Mouse (Mus musculus) midbrain, embryonic 16.5 days (tissue): ENCODE data around the gene Tmprss9. TPM values are rescaled to one million over a fixed set of nuclear protein-coding genes. Genes with fewer than 3 reads are reported as not detected.

Experiments used
- ATAC-seq: fragments of 200-750 bp; cut with Nextera tagmentation; 2 replicates; pipeline ENCODE4 v1.8.0; 2017; ENCODE audit warnings: moderate TSS enrichment
- H3K27ac ChIP-seq: fragments of 300-500 bp; sonication (generic); 2 replicates; pipeline ENCODE4 v1.5.1; 2014; ENCODE audit warnings: mild to moderate bottlenecking, low read length, mixed read lengths
- H3K27me3 ChIP-seq: fragments of 300-500 bp; sonication (generic); 2 replicates; pipeline ENCODE4 v1.6.1; 2014; ENCODE audit warnings: low read depth, low read length, mixed read lengths; ENCODE audit not compliant: control insufficient read depth, insufficient read depth
- H3K36me3 ChIP-seq: fragments of 300-500 bp; sonication (generic); 2 replicates; pipeline ENCODE4 v1.6.1; 2014; ENCODE audit warnings: mild to moderate bottlenecking, low read length, moderate library complexity, mixed read lengths; ENCODE audit not compliant: control insufficient read depth, insufficient read depth
- H3K4me1 ChIP-seq: fragments of 300-500 bp; sonication (generic); 2 replicates; pipeline ENCODE4 v1.6.1; 2014; ENCODE audit warnings: mild to moderate bottlenecking, low read length, mixed read lengths; ENCODE audit not compliant: control insufficient read depth, insufficient read depth
- H3K4me2 ChIP-seq: fragments of 300-500 bp; sonication (generic); 2 replicates; pipeline ENCODE4 v1.6.1; 2014; ENCODE audit warnings: mild to moderate bottlenecking, low read length, mixed read lengths
- H3K4me3 ChIP-seq: fragments of 300-500 bp; sonication (generic); 2 replicates; pipeline ENCODE4 v1.5.1; 2014; ENCODE audit warnings: low read depth, mild to moderate bottlenecking, low read length, moderate library complexity, mixed read lengths
- H3K9ac ChIP-seq: fragments of 300-500 bp; sonication (generic); 2 replicates; pipeline ENCODE4 v1.6.1; 2014; ENCODE audit warnings: low read depth, low read length, mixed read lengths
- H3K9me3 ChIP-seq: fragments of 300-500 bp; sonication (generic); replicated peaks from 2 replicates; pipeline ENCODE4 v1.6.1; 2014; ENCODE audit warnings: mild to moderate bottlenecking, low read length, mixed read lengths; ENCODE audit not compliant: control insufficient read depth, poor library complexity, severe bottlenecking
- WGBS: fragments of 180-500 bp; shearing (Covaris S2); extraction: QIAGEN DNeasy Blood & Tissue Kit; methylation state at CpG from one replicate; pipeline ENCODE4 v1.1.7; 2014; 5-methylcytosine and 5-hydroxymethylcytosine counted together
- polyA plus RNA-seq: library from polyadenylated mRNA; unstranded; fragments of >200 nt; fragmentation: Nextera tagmentation; extraction: Ambion mirVana; gene quantifications from 2 replicates; pipeline ENCODE4 v1.2.1, GENCODE M21; 2015

The Tmprss9 gene
- polyA plus RNA-seq, 1 experiment from 2014 or later = 0.10 TPM

DNA sequence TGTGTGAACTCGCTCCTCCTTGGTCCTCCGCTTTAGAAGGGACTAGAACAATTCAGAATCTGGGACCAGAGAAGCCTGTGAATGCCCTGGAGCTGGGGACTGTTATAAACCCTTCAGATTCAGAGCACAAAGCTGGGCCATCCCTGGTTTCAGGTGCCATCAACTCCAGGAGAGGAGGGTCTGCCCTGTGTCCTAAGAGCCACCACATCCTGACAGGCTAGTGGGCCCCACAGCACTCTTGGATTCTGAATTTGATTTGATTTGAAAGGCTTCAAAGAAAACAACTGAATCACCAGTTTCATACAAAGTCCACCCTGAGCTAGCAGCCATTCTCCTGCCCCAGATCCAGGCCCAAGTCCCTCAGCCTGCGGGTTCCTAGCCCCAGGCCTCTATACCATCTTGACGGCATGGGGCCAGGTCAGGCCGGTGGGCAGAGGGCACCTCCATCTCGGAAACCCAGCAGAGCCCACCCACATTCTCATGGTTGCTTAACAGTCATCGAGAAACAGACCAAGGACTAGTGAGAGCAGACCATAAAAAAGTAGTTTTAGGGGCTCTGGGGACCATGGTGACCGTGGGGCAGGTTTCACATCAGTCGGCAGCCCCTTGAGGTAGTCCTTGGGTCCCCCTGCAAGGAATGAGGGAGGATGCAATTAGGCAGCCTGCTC lies 30.8 kb downstream of the Tmprss9 start:
- 93% methylated on average over 9 of the region's 9 CpGs for WGBS
- H3K9ac ChIP-seq = no peak overlapping the region
- peaks cover 10% of the 10 kb centered on the region for H3K4me1 ChIP-seq
- H3K27ac ChIP-seq = no peak overlapping the region
- H3K36me3 ChIP-seq = peaks cover 43% of the 10 kb centered on the region
- no peaks in the 10 kb centered on the region for H3K9me3 ChIP-seq
- no peaks in the 10 kb centered on the region for H3K27me3 ChIP-seq
- H3K4me3 ChIP-seq = no peak overlapping the region
- ATAC-seq = no peak
- H3K4me2 ChIP-seq = no peak overlapping the region

DNA sequence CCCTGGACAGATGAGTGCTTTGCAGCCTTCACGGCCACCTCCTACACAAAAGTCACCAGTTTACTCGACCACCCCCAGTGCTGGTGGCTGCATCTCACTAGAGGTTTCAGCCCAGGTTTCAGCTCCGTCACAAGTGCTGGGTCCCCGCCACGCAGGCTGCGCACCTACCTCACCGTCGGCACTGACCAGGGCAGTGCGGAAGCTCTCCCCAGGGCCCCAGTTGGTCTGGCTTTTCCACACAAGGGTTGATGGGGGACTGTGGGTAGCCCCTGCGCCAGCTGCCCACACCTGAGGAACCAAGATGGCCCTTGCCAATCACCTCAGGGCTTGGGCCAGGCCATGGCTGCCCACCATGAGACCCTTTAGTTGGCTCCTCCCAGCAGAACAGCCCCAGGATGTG lies 31.6 kb downstream of the Tmprss9 start:
- no peak overlapping the region for H3K4me2 ChIP-seq
- 95% methylated on average over 10 of the region's 10 CpGs for WGBS
- H3K4me3 ChIP-seq = no peak overlapping the region
- no peaks in the 10 kb centered on the region for H3K27me3 ChIP-seq
- peaks cover 42% of the 10 kb centered on the region for H3K36me3 ChIP-seq
- peaks cover 10% of the 10 kb centered on the region for H3K4me1 ChIP-seq
- no peak overlapping the region for H3K27ac ChIP-seq
- no peaks in the 10 kb centered on the region for H3K9me3 ChIP-seq
- H3K9ac ChIP-seq = no peak overlapping the region
- no peak for ATAC-seq

DNA sequence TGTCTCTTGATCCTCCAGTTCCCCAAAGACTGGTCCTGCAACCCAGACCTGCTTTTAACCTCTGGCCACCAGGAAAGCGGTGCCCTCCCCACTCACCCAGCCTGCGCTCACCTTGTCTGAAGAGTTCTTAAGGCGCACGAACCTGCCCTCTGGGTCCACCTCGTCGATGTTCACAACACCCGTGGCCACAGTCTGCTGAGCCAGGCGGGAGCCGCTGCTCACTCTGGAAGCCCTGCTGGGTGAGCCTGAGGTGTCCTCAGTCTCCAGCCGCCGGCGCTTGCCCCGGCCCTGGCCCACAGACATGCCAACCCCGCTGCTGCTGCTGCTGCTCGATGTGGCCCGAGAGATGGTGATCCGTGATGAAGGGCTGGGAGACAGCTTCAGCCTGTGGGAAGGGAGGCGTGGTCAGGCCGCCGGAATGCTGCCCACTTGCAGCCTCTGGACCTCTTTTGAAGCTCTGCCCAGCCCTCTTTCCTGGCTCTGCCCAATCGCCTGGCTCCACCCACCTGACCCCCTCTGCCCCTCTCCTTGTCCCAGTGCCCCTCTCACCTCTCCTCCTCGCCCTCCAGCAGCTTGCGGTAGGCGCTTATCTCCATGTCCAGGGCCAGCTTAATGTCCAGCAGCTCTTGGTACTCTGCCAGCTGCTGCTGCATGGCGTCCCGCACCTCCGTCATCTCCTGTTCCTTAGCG lies 32.5 kb downstream of the Tmprss9 start:
- Histone ChIP-seq H3K36me3 (peaks cover 45% of the 10 kb centered on the region), H3K9ac (no peak overlapping the region), H3K27ac (no peak overlapping the region), H3K27me3 (no peaks in the 10 kb centered on the region), H3K4me3 (no peak overlapping the region), H3K4me1 (peaks cover 7% of the 10 kb centered on the region), H3K4me2 (no peak overlapping the region), H3K9me3 (no peaks in the 10 kb centered on the region)
- ATAC-seq = no peak
- 86% methylated on average over 28 of the region's 28 CpGs for WGBS

DNA sequence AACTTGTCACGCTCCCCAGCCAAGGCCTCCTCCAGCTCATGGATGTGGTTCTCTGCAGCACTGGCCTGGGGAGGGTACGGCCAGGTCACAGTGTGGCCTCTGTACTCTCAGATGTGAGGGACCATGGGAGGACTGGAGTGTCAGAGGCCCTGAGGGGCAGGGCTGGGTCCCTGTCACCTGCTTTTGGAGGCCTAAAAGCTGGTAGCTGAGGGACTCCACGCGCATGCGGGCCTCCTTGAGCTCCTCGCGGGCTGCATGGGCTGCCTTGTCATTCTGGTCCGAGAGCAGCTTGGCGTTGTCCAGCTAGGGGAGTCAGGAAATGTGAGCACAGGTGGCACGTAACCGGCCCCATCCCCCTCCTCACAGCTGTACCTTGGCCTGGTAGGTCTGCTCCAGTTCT lies 33.1 kb downstream of the Tmprss9 start:
- H3K27me3 ChIP-seq = no peaks in the 10 kb centered on the region
- no peak overlapping the region for H3K9ac ChIP-seq
- no peaks in the 10 kb centered on the region for H3K9me3 ChIP-seq
- H3K4me1 ChIP-seq = peaks cover 2% of the 10 kb centered on the region
- no peak overlapping the region for H3K27ac ChIP-seq
- no peak overlapping the region for H3K4me2 ChIP-seq
- WGBS = 96% methylated on average over 11 of the region's 11 CpGs
- no peak for ATAC-seq
- H3K36me3 ChIP-seq = peaks cover 50% of the 10 kb centered on the region
- H3K4me3 ChIP-seq = no peak overlapping the region

DNA sequence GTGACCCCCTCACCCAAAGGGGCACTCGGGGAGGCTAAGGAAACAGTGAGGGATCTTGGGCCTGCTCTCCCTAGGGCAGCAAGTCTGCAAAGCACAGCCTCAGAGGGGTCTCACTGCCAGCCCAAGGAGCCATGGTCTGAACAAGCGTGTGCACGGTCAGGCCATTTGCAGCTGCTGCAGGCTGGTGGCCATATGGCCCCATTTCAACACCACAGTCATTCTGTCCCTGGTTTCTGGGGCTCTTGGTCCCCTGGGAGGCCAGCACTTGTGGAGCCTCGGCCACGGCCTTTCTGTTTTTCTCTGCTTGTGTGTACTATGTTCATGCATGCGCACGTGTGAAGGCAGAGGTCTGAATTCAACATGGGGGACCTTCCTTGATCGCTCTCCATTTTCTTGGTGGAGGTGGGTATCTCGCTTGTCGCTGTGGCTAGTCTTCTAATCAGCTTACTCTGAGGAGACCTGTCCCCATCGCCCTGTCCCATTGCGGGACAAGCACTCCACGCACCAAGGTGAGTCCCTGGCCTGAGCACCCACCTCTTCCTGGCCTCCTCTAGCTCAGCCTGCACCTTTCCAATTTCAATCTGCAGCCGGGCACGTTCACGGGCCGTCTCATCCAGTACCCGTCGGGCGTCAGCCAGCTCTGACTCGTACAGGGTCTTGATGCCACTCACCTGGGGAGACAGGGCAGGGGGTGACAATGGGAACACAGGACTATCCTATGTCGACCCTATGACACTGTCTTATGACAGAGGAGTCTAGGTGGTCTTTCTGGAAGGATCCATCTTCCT lies 37.9 kb downstream of the Tmprss9 start:
- no peaks in the 10 kb centered on the region for H3K4me1 ChIP-seq
- no peaks in the 10 kb centered on the region for H3K27me3 ChIP-seq
- 95% methylated on average over 22 of the region's 22 CpGs for WGBS
- H3K36me3 ChIP-seq = peaks cover 40% of the 10 kb centered on the region
- H3K9ac ChIP-seq = no peak overlapping the region
- H3K9me3 ChIP-seq = no peaks in the 10 kb centered on the region
- H3K27ac ChIP-seq = no peak overlapping the region
- H3K4me2 ChIP-seq = no peak overlapping the region
- H3K4me3 ChIP-seq = no peak overlapping the region
- ATAC-seq = no peak

DNA sequence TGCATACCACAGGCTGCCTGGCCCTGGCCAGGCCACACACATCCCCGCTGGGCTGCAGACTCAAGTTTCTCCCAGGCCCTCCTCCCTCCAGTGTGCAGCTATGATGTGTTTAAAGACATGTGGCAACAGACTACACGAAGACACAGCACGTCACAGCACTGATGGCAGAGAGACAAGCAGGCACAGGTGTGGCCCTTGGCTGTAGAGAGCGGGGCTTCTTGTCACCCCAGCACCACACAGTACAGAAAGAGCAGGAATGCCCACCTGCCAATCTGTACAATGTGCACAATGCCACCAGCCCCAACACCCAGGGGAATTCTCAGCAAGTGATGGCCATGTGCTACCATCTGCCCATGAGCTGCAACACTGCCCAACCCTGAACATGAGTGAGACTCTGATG lies 39.7 kb downstream of the Tmprss9 start:
- Histone ChIP-seq H3K4me1 (peaks cover 7% of the 10 kb centered on the region), H3K36me3 (peaks cover 25% of the 10 kb centered on the region), H3K4me2 (no peak overlapping the region), H3K27ac (no peak overlapping the region), H3K9ac (no peak overlapping the region), H3K4me3 (no peak overlapping the region), H3K27me3 (no peaks in the 10 kb centered on the region), H3K9me3 (no peaks in the 10 kb centered on the region)
- 96% methylated on average over 4 of the region's 4 CpGs for WGBS
- no peak for ATAC-seq

DNA sequence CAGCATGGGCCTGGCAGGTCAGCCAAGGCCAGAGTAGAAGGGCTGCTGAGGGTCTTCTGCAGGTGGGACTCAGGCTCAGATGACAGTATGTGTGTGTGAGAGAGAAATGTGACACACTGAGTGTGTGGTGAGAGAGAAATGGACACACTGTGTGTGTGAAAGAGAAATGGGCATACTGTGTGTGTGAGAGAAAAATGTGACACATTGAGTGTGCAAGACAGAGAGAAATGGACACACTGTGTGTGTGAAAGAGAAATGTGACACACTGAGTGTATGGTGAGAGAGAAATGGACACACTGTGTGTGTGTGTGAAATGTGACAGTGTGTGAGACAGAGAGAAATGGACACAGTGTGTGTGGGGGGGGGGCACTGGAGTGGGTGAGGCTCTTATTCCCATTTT lies 40.2 kb downstream of the Tmprss9 start:
- peaks cover 12% of the 10 kb centered on the region for H3K4me1 ChIP-seq
- H3K36me3 ChIP-seq = peaks cover 25% of the 10 kb centered on the region
- ATAC-seq = no peak
- no peaks in the 10 kb centered on the region for H3K27me3 ChIP-seq
- H3K9me3 ChIP-seq = no peaks in the 10 kb centered on the region
- no peak overlapping the region for H3K9ac ChIP-seq
- no peak overlapping the region for H3K4me3 ChIP-seq
- H3K4me2 ChIP-seq = no peak overlapping the region
- H3K27ac ChIP-seq = no peak overlapping the region

DNA sequence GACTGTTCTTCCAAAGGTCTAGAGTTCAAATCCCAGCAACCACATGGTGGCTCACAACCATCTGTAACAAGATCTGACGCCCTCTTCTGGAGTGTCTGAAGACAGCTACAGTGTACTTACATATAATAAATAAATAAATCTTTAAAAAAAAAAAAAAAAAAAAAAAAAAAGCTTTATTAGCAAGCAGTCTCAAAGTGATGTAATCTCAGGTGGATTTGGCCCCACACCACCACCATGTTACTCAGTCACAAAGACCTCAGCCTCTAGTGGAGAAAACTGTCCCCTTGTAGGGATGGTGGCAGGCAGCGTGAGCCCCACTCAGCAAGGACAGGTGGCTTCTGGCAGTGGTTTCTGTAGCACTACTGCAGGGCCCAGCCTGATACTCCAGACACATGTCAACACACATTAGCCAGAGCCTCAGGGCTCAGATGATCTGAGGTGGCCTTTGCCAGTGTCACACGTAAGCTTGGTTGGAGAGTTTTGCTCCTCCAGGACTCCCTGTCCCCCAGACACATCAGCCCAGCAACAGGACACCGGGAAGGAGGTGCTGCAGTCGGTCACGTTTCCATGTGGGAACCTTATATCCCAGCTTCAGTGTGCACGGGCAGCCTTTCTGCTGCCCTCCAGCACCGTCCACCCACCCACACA lies 41.8 kb downstream of the Tmprss9 start:
- 94% methylated on average over 7 of the region's 8 CpGs for WGBS
- Histone ChIP-seq H3K4me1 (peaks cover 17% of the 10 kb centered on the region), H3K36me3 (peaks cover 20% of the 10 kb centered on the region)

More for the DNA sequence above, 41.8 kb downstream of the Tmprss9 start:
- H3K4me2 ChIP-seq = no peak overlapping the region
- no peaks in the 10 kb centered on the region for H3K9me3 ChIP-seq
- H3K4me3 ChIP-seq = no peak overlapping the region
- no peak for ATAC-seq
- no peak overlapping the region for H3K27ac ChIP-seq
- H3K9ac ChIP-seq = no peak overlapping the region
- H3K27me3 ChIP-seq = no peaks in the 10 kb centered on the region
